Mouse (Mus musculus) liver, postnatal 0 days (tissue): ENCODE results near the gene Sval2. TPM values are rescaled to one million over a fixed set of nuclear protein-coding genes. Genes with fewer than 3 reads are reported as not detected.

Experiments
- ATAC-seq: fragments of 200-750 bp; cut with Nextera tagmentation; 2 replicates; pipeline ENCODE4 v1.8.0; 2017; ENCODE audit warnings: mild to moderate bottlenecking, moderate library complexity
- DNase-seq: peaks from one replicate; pipeline ENCODE4 v3.0.0-alpha.2; 2016
- H3K27ac ChIP-seq: fragments of 300-500 bp; sonication (generic); 2 replicates; pipeline ENCODE4 v1.5.1; 2014; ENCODE audit warnings: antibody characterized with exemption, moderate library complexity, mild to moderate bottlenecking, low read depth
- H3K27me3 ChIP-seq: fragments of 300-500 bp; sonication (generic); 2 replicates; pipeline ENCODE4 v1.6.1; 2014; ENCODE audit warnings: low read length, control low read depth, mixed read lengths; ENCODE audit not compliant: insufficient read depth
- H3K36me3 ChIP-seq: fragments of 300-500 bp; sonication (generic); replicated peaks from 2 replicates; pipeline ENCODE4 v1.6.1; 2014; ENCODE audit warnings: mild to moderate bottlenecking, control low read depth, low read length, moderate library complexity, mixed read lengths; ENCODE audit not compliant: insufficient read depth
- H3K4me1 ChIP-seq: fragments of 300-500 bp; sonication (generic); 2 replicates; pipeline ENCODE4 v1.6.1; 2014; ENCODE audit warnings: antibody characterized with exemption, mild to moderate bottlenecking, control low read depth; ENCODE audit not compliant: insufficient read depth
- H3K4me2 ChIP-seq: fragments of 300-500 bp; sonication (generic); 2 replicates; pipeline ENCODE4 v1.6.1; 2014; ENCODE audit warnings: low read depth, mild to moderate bottlenecking, low read length, moderate library complexity, mixed read lengths
- H3K4me3 ChIP-seq: fragments of 300-500 bp; sonication (generic); 2 replicates; pipeline ENCODE4 v1.5.1; 2014; ENCODE audit warnings: low read depth, low read length
- H3K9ac ChIP-seq: fragments of 300-500 bp; sonication (generic); replicated peaks from 2 replicates; pipeline ENCODE4 v1.6.1; 2014; ENCODE audit warnings: mild to moderate bottlenecking, moderate library complexity
- H3K9me3 ChIP-seq: fragments of 300-500 bp; sonication (generic); 2 replicates; pipeline ENCODE4 v1.6.1; 2016; ENCODE audit warnings: mild to moderate bottlenecking, control low read depth, low read length, mixed read lengths
- CTCF ChIP-seq: sonication (generic); IDR thresholded peaks from 2 replicates; pipeline ENCODE4 v1.5.1; 2016; ENCODE audit warnings: antibody characterized with exemption, low read depth
- EP300 ChIP-seq: IDR thresholded peaks from 2 replicates; pipeline ENCODE4 v1.6.1; 2016; ENCODE audit warnings: antibody characterized with exemption, low read depth, mild to moderate bottlenecking
- WGBS: fragments of 180-500 bp; shearing (Covaris S2); extraction: QIAGEN DNeasy Blood & Tissue Kit; methylation state at CpG from one replicate; pipeline ENCODE4 v1.1.7; 2014; ENCODE audit not compliant: insufficient replicate concordance; 5-methylcytosine and 5-hydroxymethylcytosine counted together
- polyA plus RNA-seq: library from polyadenylated mRNA; unstranded; fragments of >200 nt; fragmentation: Nextera tagmentation; extraction: Ambion mirVana; gene quantifications from 2 replicates; pipeline ENCODE4 v1.2.1, GENCODE M21; 2015

The Sval2 gene
- not detected in 2 replicates for polyA plus RNA-seq

GRCm38 (mm10) chr6:41852689-41853088 lies at the start of gene Sval2:
Gene Sval2, plus strand, starts transcription at chr6:41852989.
- no peak within 1 kb of the TSS for H3K4me3 ChIP-seq
- DNase-seq (no peak), ATAC-seq (no peak)
- no peak within 1 kb of the TSS for H3K9ac ChIP-seq
- no peak within 1 kb of the TSS for H3K27ac ChIP-seq
- H3K9me3 ChIP-seq: no peaks in the 10 kb centered on the region
- TF ChIP-seq CTCF (no peak), EP300 (no peak)
- no peaks in the 10 kb centered on the region for H3K36me3 ChIP-seq
- no peaks in the 10 kb centered on the region for H3K4me1 ChIP-seq
- 70% methylated on average over 3 of the region's 3 CpGs for WGBS
- H3K4me2 ChIP-seq: no peak within 1 kb of the TSS
- no peaks in the 10 kb centered on the region for H3K27me3 ChIP-seq

- no peak for TF ChIP-seq EP300
- no peak for TF ChIP-seq CTCF
- H3K27ac ChIP-seq: no peak overlapping the region
- H3K9ac ChIP-seq: no peak overlapping the region
- H3K4me1 ChIP-seq: no peaks in the 10 kb centered on the region
- no peaks in the 10 kb centered on the region for H3K9me3 ChIP-seq
- ATAC-seq (no peak), DNase-seq (no peak)
- no peak overlapping the region for H3K4me3 ChIP-seq
- H3K27me3 ChIP-seq: no peaks in the 10 kb centered on the region
- H3K4me2 ChIP-seq: no peak overlapping the region
- H3K36me3 ChIP-seq: no peaks in the 10 kb centered on the region
Measured at GRCm38 (mm10) chr6:41824086-41824485, 28.7 kb upstream of the Sval2 start.

- WGBS: 76% methylated on average over 2 of the region's 2 CpGs
- DNase-seq: no peak
Measured at GRCm38 (mm10) chr6:41829516-41829915, 23.3 kb upstream of the Sval2 start.

GRCm38 (mm10) chr6:41847235-41847634 lies 5.6 kb upstream of the Sval2 start, which contains the start of gene Pip:
Gene Pip, plus strand, starts transcription at chr6:41847535.
- ATAC-seq: no peak
- TF ChIP-seq EP300: no peak
- TF ChIP-seq CTCF: no peak
- no peaks in the 10 kb centered on the region for H3K27me3 ChIP-seq
- no peaks in the 10 kb centered on the region for H3K36me3 ChIP-seq
- no peaks in the 10 kb centered on the region for H3K4me1 ChIP-seq
- H3K4me2 ChIP-seq: no peak within 1 kb of the TSS
- no peak within 1 kb of the TSS for H3K9ac ChIP-seq
- no peak within 1 kb of the TSS for H3K4me3 ChIP-seq
- H3K27ac ChIP-seq: no peak within 1 kb of the TSS
- H3K9me3 ChIP-seq: no peaks in the 10 kb centered on the region
- DNase-seq: no peak
- WGBS: 70% methylated on average over 2 of the region's 2 CpGs

More at GRCm38 (mm10) chr6:41829516-41829915, 23.3 kb upstream of the Sval2 start:
- no peak for TF ChIP-seq EP300
- TF ChIP-seq CTCF: no peak
- no peak overlapping the region for H3K27ac ChIP-seq
- H3K36me3 ChIP-seq: no peaks in the 10 kb centered on the region
- H3K4me1 ChIP-seq: no peaks in the 10 kb centered on the region
- no peaks in the 10 kb centered on the region for H3K9me3 ChIP-seq
- H3K9ac ChIP-seq: no peak overlapping the region
- no peak overlapping the region for H3K4me2 ChIP-seq
- no peaks in the 10 kb centered on the region for H3K27me3 ChIP-seq
- no peak overlapping the region for H3K4me3 ChIP-seq
- no peak for ATAC-seq

GRCm38 (mm10) chr6:41864038-41864437 lies 11.2 kb downstream of the Sval2 start:
- no peak for DNase-seq
- no peak overlapping the region for H3K9ac ChIP-seq
- H3K27ac ChIP-seq: no peak overlapping the region
- no peak for ATAC-seq
- H3K9me3 ChIP-seq: no peaks in the 10 kb centered on the region
- no peaks in the 10 kb centered on the region for H3K36me3 ChIP-seq
- H3K4me3 ChIP-seq: no peak overlapping the region
- no peak for TF ChIP-seq EP300
- TF ChIP-seq CTCF: no peak
- WGBS: 72% methylated on average over 2 of the region's 2 CpGs
- H3K4me2 ChIP-seq: no peak overlapping the region
- H3K27me3 ChIP-seq: no peaks in the 10 kb centered on the region
- no peaks in the 10 kb centered on the region for H3K4me1 ChIP-seq

- WGBS: 72% methylated on average over 5 of the region's 5 CpGs
- no peaks in the 10 kb centered on the region for H3K9me3 ChIP-seq
- H3K4me2 ChIP-seq: no peak overlapping the region
- no peak overlapping the region for H3K27ac ChIP-seq
- no peaks in the 10 kb centered on the region for H3K36me3 ChIP-seq
- no peak for DNase-seq
- no peaks in the 10 kb centered on the region for H3K27me3 ChIP-seq
- no peaks in the 10 kb centered on the region for H3K4me1 ChIP-seq
- H3K9ac ChIP-seq: no peak overlapping the region
- H3K4me3 ChIP-seq: no peak overlapping the region
- no peak for ATAC-seq
- TF ChIP-seq CTCF (no peak), EP300 (no peak)
Measured at GRCm38 (mm10) chr6:41911625-41912024, 58.8 kb downstream of the Sval2 start.

Other genes with a start within 250 kb of the Sval2 start
- 0.25 and 0.28 TPM in 2 replicates for gene Ephb6, start 247.5 kb upstream of the Sval2 start, polyA plus RNA-seq
- gene Trpv6, start 216.6 kb upstream of the Sval2 start, polyA plus RNA-seq: not detected in 2 replicates
- 0.11 TPM in 1 of 2 replicates, not detected in the other for gene Trpv5, start 172.2 kb upstream of the Sval2 start, polyA plus RNA-seq
- gene Llcfc1, start 168.6 kb upstream of the Sval2 start, polyA plus RNA-seq: not detected in 2 replicates
- 58.6 and 66.7 TPM in 2 replicates for gene Kel, start 148.7 kb upstream of the Sval2 start, polyA plus RNA-seq
- not detected in 2 replicates for gene Olfr459, start 77.8 kb upstream of the Sval2 start, polyA plus RNA-seq
- gene Pip, start 5.5 kb upstream of the Sval2 start, polyA plus RNA-seq: not detected in 2 replicates
- gene Sval1, start 98.6 kb downstream of the Sval2 start, polyA plus RNA-seq: not detected in 2 replicates
- gene Sval3, start 115.2 kb downstream of the Sval2 start, polyA plus RNA-seq: not detected in 2 replicates
- not detected in 2 replicates for gene Sva, start 185.4 kb downstream of the Sval2 start, polyA plus RNA-seq